Mouse (Mus musculus) E14TG2a.4 (cell line): ENCODE data around the gene Dbh.

Experiments
- H3K27me3 ChIP-seq: 2 replicates; pipeline ENCODE4 v1.6.1; 2014; ENCODE audit warnings: low read length, control low read depth; ENCODE audit not compliant: insufficient read depth
- H3K36me3 ChIP-seq: 2 replicates; pipeline ENCODE4 v1.6.1; 2014; ENCODE audit warnings: low read length, control low read depth; ENCODE audit not compliant: insufficient read depth
- H3K4me1 ChIP-seq: replicated peaks from 2 replicates; pipeline ENCODE4 v1.6.1; 2014; ENCODE audit warnings: low read depth, low read length, control low read depth
- H3K4me3 ChIP-seq: replicated peaks from 2 replicates; pipeline ENCODE4 v1.5.1; 2014; ENCODE audit warnings: mild to moderate bottlenecking, low read length
- H3K9me3 ChIP-seq: 2 replicates; pipeline ENCODE4 v1.6.1; 2014; ENCODE audit warnings: low read length, control low read depth
- CTCF ChIP-seq: conservative IDR thresholded peaks from 2 replicates; pipeline ENCODE4 v1.5.1; 2014; ENCODE audit warnings: low read length
- NANOG ChIP-seq: IDR thresholded peaks from 2 replicates; pipeline ENCODE4 v1.6.1; 2014; ENCODE audit warnings: borderline replicate concordance, low read length, mixed read lengths
- POU5F1 ChIP-seq: IDR thresholded peaks from 2 replicates; pipeline ENCODE4 v1.6.1; 2014; ENCODE audit warnings: low read length, borderline replicate concordance

The Dbh gene

GRCm38 (mm10) chr2:27206128-27206797 is 41.2 kb downstream of the Dbh start:
- no peaks in the 10 kb centered on the region for H3K36me3 ChIP-seq
- H3K9me3 ChIP-seq, result peaks cover 5% of the 10 kb centered on the region; the same call in 1 of the 2 replicates
- no peak overlapping the region for H3K4me3 ChIP-seq
- H3K27me3 ChIP-seq, result no peaks in the 10 kb centered on the region
- peaks cover 18% of the 10 kb centered on the region for H3K4me1 ChIP-seq
- TF ChIP-seq NANOG (no peak), POU5F1 (no peak), CTCF (no peak)

- Histone ChIP-seq H3K36me3 (no peaks in the 10 kb centered on the region), H3K27me3 (0 out of 2 replicates have a peak, but pooled peaks cover 2% of the 10 kb centered on the region), H3K9me3 (peaks cover 3% of the 10 kb centered on the region; the same call in 1 of the 2 replicates), H3K4me1 (peaks cover 18% of the 10 kb centered on the region), H3K4me3 (no peak overlapping the region)
- TF ChIP-seq CTCF, result no peak
- TF ChIP-seq POU5F1, result no peak
- no peak for TF ChIP-seq NANOG
Measured at GRCm38 (mm10) chr2:27207126-27207525, 42.1 kb downstream of the Dbh start.

DNA sequence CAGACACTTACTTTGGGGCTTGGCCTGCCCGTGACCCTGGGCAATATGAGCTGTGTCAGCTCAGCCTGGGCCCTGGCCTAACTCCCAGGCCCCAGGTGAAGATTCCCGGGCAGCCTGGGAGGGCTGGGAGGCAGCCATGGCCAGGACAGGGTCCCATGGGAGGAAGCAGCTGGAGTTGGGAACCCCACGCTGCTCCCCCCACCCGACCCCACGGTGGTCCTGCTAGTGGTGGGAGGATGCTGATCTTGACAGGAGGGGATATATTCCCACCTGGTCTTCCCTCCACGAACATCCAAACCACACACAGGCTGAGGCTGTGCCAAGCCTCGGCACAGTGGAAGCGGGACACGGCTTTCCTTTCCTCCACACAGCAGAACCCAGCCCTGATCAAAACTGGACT is 44.3 kb downstream of the Dbh start:
- H3K4me3 ChIP-seq, result no peak overlapping the region
- no peaks in the 10 kb centered on the region for H3K36me3 ChIP-seq
- H3K4me1 ChIP-seq, result peaks cover 18% of the 10 kb centered on the region
- no peaks in the 10 kb centered on the region for H3K9me3 ChIP-seq
- H3K27me3 ChIP-seq, result 0 out of 2 replicates have a peak, but pooled peaks cover 2% of the 10 kb centered on the region
- no peak for TF ChIP-seq CTCF
- TF ChIP-seq NANOG, result no peak
- no peak for TF ChIP-seq POU5F1

GRCm38 (mm10) chr2:27209816-27210215 is 44.8 kb downstream of the Dbh start:
- Histone ChIP-seq H3K4me3 (no peak overlapping the region), H3K36me3 (no peaks in the 10 kb centered on the region), H3K4me1 (peaks cover 18% of the 10 kb centered on the region), H3K27me3 (0 out of 2 replicates have a peak, but pooled peaks cover 2% of the 10 kb centered on the region), H3K9me3 (no peaks in the 10 kb centered on the region)
- TF ChIP-seq CTCF, result no peak
- no peak for TF ChIP-seq POU5F1
- TF ChIP-seq NANOG, result no peak

DNA sequence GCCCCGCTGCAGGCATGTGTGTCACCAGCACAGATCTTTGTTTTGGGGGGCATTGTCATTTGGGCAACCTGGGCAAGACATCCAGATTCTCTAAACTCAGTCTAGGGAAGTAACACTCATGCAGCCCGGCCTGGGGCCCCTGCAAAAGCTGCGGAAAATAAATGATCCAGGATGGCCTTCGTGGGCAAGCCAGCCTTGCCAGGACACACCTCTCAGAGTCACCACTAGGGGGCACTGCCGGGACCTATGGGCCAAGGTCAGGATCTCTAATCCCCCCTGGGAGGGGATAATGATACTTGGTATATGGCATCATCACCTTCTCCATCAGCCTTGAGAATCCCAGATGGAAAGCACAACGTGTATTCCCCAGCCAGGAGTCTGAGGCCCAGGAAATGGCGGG is 45.2 kb downstream of the Dbh start:
- H3K9me3 ChIP-seq, result no peaks in the 10 kb centered on the region
- no peaks in the 10 kb centered on the region for H3K36me3 ChIP-seq
- no peak for TF ChIP-seq NANOG
- peak; percentile 71 for TF ChIP-seq CTCF
- peaks cover 18% of the 10 kb centered on the region for H3K4me1 ChIP-seq
- H3K27me3 ChIP-seq, result 0 out of 2 replicates have a peak, but pooled peaks cover 2% of the 10 kb centered on the region
- H3K4me3 ChIP-seq, result peak overlapping the region; percentile 37; the same call in 1 of the 2 replicates

DNA sequence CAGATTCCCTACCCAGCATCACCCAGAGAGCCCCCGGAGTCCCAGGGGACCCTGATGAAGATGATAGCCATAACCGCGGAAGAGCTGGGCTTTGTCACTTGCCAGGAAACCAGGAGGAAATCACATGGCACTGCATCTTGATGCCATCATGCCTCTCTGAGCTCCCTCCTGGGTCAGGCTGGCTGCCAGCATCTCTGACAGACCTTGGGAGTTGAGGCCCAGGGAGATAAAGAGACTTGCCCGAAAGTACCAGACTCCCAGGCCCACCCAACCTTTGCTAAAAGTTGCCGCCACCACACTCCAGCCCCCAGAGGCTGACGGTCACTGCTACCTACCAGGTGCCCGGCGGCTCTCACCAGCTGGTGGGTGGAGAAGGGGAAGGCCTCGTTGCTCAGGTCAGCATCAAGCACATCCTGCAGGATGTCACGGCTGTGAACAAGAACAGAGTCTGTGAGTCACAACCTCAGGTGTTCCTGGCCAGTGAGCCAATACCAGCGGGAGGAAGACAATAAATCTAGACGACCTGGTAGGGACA is 45.7 kb downstream of the Dbh start:
- no peaks in the 10 kb centered on the region for H3K9me3 ChIP-seq
- H3K4me3 ChIP-seq, result peak overlapping the region; percentile 37; the same call in 1 of the 2 replicates
- TF ChIP-seq POU5F1 (no peak), CTCF (no peak), NANOG (no peak)
- no peaks in the 10 kb centered on the region for H3K36me3 ChIP-seq
- peaks cover 18% of the 10 kb centered on the region for H3K4me1 ChIP-seq
- H3K27me3 ChIP-seq, result 0 out of 2 replicates have a peak, but pooled peaks cover 2% of the 10 kb centered on the region

DNA sequence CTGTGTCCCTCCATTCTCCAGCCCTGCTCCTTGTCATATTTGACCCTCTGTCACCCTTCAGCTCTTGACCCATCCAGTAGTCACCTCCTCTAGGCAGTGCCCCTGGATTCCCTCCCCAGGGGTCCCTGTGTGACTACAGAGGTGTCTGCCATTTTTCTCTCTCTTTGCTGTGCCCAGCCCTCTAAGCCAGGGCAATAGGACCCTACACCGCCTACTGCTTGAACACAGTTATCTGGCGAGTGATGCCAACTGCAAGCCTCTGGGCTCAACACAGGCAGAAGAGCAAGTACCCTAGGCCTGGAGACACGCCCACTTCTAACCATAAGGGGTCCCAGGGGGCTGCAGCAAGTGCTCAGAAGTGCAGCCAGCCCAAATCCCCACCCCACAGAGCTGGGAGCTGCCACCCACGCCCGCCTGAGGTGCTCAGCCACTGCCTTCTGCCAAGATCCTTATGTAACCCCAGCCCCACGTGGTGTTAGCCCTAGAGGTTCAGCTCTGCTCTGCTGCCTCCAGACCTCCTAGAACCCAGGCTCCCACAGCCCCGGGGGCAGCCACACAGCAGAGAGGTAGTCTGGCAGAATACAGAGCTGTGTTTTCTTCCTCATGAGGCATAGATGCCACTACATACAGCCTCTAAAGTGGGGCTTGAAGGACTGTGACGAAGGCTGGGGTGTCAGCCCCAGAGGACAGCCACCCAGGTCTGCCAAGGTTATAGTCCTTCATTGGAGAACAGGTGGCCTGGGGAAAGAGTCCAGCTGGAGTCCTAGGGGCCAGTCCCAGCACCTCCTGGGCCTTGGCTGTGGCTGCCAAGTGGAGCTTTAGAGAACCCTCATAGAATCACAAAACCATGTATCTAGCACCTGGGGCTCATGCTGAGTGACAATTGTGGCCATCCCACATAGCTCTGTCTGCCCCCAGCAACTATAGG is 47.2 kb downstream of the Dbh start:
- 0 out of 2 replicates have a peak, but pooled peaks cover 2% of the 10 kb centered on the region for H3K27me3 ChIP-seq
- peaks cover 18% of the 10 kb centered on the region for H3K4me1 ChIP-seq
- H3K4me3 ChIP-seq, result no peak overlapping the region
- H3K9me3 ChIP-seq, result no peaks in the 10 kb centered on the region
- H3K36me3 ChIP-seq, result no peaks in the 10 kb centered on the region
- TF ChIP-seq POU5F1, result no peak
- no peak for TF ChIP-seq NANOG
- no peak for TF ChIP-seq CTCF

DNA sequence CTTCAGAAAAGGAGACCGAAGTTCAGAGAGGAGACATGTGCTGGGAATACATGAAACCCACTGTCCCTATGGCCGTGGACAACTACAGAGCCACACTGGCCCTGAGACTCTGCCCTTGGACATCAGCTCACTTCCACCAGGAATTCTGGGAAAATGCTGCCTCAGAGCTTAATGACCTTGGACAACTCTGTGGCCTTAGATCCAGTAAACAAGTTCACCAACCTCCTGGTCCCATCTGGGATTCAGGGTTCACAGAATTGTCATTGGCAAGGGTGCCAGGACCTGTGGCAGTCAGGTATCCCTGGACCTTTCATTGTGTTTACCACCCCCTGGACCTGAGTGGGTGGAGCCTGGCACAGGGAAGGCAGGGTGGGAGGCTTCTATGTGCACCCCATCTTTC is 50.5 kb downstream of the Dbh start:
- Histone ChIP-seq H3K36me3 (no peaks in the 10 kb centered on the region), H3K9me3 (0 out of 2 replicates have a peak, but pooled peaks cover 3% of the 10 kb centered on the region), H3K27me3 (0 out of 2 replicates have a peak, but pooled peaks cover 2% of the 10 kb centered on the region), H3K4me1 (peaks cover 5% of the 10 kb centered on the region), H3K4me3 (no peak overlapping the region)
- TF ChIP-seq POU5F1, result no peak
- TF ChIP-seq NANOG, result no peak
- TF ChIP-seq CTCF, result no peak
